Mouse (Mus musculus) heart, embryonic 13.5 days (tissue): Measurements from ENCODE around the gene Asb16. TPM values are rescaled to one million over a fixed set of nuclear protein-coding genes. Genes with fewer than 3 reads are reported as not detected.

Source experiments
- ATAC-seq: fragments of 200-750 bp; cut with Nextera tagmentation; 2 replicates; pipeline ENCODE4 v1.8.0; 2017; ENCODE audit warnings: moderate TSS enrichment; ENCODE audit not compliant: insufficient number of reproducible peaks, low FRiP score, low TSS enrichment; ENCODE audit errors: extremely low read depth
- H3K27ac ChIP-seq: fragments of 300-500 bp; sonication (generic); replicated peaks from 2 replicates; pipeline ENCODE4 v1.5.1; 2015; ENCODE audit warnings: moderate library complexity, mild to moderate bottlenecking, inconsistent platforms
- H3K27me3 ChIP-seq: fragments of 300-500 bp; sonication (generic); replicated peaks from 2 replicates; pipeline ENCODE4 v1.6.1; 2015; ENCODE audit warnings: mild to moderate bottlenecking, inconsistent platforms
- H3K36me3 ChIP-seq: fragments of 300-500 bp; sonication (generic); 2 replicates; pipeline ENCODE4 v1.6.1; 2015; ENCODE audit warnings: mild to moderate bottlenecking, inconsistent platforms
- H3K4me1 ChIP-seq: fragments of 300-500 bp; sonication (generic); 2 replicates; pipeline ENCODE4 v1.6.1; 2015; ENCODE audit warnings: inconsistent platforms
- H3K4me2 ChIP-seq: fragments of 300-500 bp; sonication (generic); 2 replicates; pipeline ENCODE4 v1.6.1; 2015; ENCODE audit warnings: inconsistent platforms, mild to moderate bottlenecking, moderate library complexity
- H3K4me3 ChIP-seq: fragments of 300-500 bp; sonication (generic); 2 replicates; pipeline ENCODE4 v1.5.1; 2015; ENCODE audit warnings: moderate library complexity, mild to moderate bottlenecking, inconsistent platforms
- H3K9ac ChIP-seq: fragments of 300-500 bp; sonication (generic); 2 replicates; pipeline ENCODE4 v1.6.1; 2015; ENCODE audit warnings: inconsistent platforms, mild to moderate bottlenecking, moderate library complexity
- H3K9me3 ChIP-seq: fragments of 300-500 bp; sonication (generic); 2 replicates; pipeline ENCODE4 v1.6.1; 2016; ENCODE audit warnings: inconsistent platforms
- WGBS: fragments of 180-500 bp; shearing (Covaris S2); methylation state at CpG from one replicate; pipeline ENCODE4 v1.1.7; 2015; ENCODE audit warnings: mixed read lengths; 5-methylcytosine and 5-hydroxymethylcytosine counted together
- polyA plus RNA-seq: library from polyadenylated mRNA; unstranded; fragments of >200 nt; fragmentation: Nextera tagmentation; extraction: Ambion mirVana; gene quantifications from 2 replicates; pipeline ENCODE4 v1.2.1, GENCODE M21; 2015

Gene Asb16
- polyA plus RNA-seq, 1 experiment from 2014 or later = 0.09 TPM

GRCm38 (mm10) chr11:102288027-102288804 lies 19.7 kb downstream of the Asb16 start:
- no peak overlapping the region for H3K4me3 ChIP-seq
- no peak overlapping the region for H3K27ac ChIP-seq
- H3K36me3 ChIP-seq = peaks cover 62% of the 10 kb centered on the region
- no peak overlapping the region for H3K4me2 ChIP-seq
- H3K4me1 ChIP-seq = peaks cover 13% of the 10 kb centered on the region
- no peaks in the 10 kb centered on the region for H3K9me3 ChIP-seq
- WGBS = 81% methylated on average over 8 of the region's 8 CpGs
- ATAC-seq = no peak
- no peaks in the 10 kb centered on the region for H3K27me3 ChIP-seq
- no peak overlapping the region for H3K9ac ChIP-seq

DNA sequence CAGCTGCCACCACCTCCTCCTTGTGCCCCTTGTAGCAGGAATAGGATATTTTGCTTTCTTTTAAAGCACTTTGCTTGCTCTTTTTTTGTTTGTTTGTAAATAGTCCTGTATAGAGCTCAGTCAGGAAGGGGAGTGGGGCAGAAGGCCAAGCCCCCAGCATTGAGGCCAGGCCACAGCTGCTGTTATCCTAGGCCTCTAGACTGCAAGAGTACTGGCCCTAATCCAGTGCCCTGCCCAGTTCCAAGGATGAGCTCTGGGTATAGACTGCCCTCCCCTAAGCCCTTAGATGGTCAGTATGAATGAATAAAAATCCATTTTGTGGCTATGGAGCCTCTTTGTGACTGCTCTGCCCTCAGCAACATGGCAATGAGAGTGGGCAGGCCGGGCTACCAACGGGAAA lies 20.4 kb downstream of the Asb16 start:
- H3K36me3 ChIP-seq = peaks cover 69% of the 10 kb centered on the region
- peaks cover 15% of the 10 kb centered on the region for H3K4me1 ChIP-seq
- no peak overlapping the region for H3K4me2 ChIP-seq
- WGBS = 69% methylated on average over 2 of the region's 2 CpGs
- no peak overlapping the region for H3K27ac ChIP-seq
- H3K27me3 ChIP-seq = no peaks in the 10 kb centered on the region
- ATAC-seq = no peak
- no peaks in the 10 kb centered on the region for H3K9me3 ChIP-seq
- no peak overlapping the region for H3K4me3 ChIP-seq
- no peak overlapping the region for H3K9ac ChIP-seq

- ATAC-seq = no peak
- WGBS = 64% methylated on average over 6 of the region's 6 CpGs
- peaks cover 22% of the 10 kb centered on the region for H3K4me1 ChIP-seq
- H3K27me3 ChIP-seq = no peaks in the 10 kb centered on the region
- no peak overlapping the region for H3K4me2 ChIP-seq
- no peaks in the 10 kb centered on the region for H3K9me3 ChIP-seq
- no peak overlapping the region for H3K4me3 ChIP-seq
- H3K27ac ChIP-seq = no peak overlapping the region
- 0 out of 2 replicates have a peak overlapping the region, but pooled peaks have one; percentile 19 for H3K9ac ChIP-seq
- peaks cover 76% of the 10 kb centered on the region for H3K36me3 ChIP-seq
Measured at GRCm38 (mm10) chr11:102289511-102290100, 21.1 kb downstream of the Asb16 start.

- Histone ChIP-seq H3K4me2 (no peak overlapping the region), H3K36me3 (peaks cover 78% of the 10 kb centered on the region), H3K4me3 (no peak overlapping the region), H3K9ac (no peak overlapping the region), H3K27me3 (no peaks in the 10 kb centered on the region), H3K27ac (no peak overlapping the region), H3K4me1 (peaks cover 27% of the 10 kb centered on the region), H3K9me3 (no peaks in the 10 kb centered on the region)
- ATAC-seq = no peak
- WGBS = 85% methylated on average over 4 of the region's 4 CpGs
Measured at GRCm38 (mm10) chr11:102290141-102290540, 21.6 kb downstream of the Asb16 start.

GRCm38 (mm10) chr11:102291051-102291535 lies 22.6 kb downstream of the Asb16 start:
- Histone ChIP-seq H3K27ac (no peak overlapping the region), H3K4me3 (no peak overlapping the region), H3K4me2 (no peak overlapping the region), H3K27me3 (no peaks in the 10 kb centered on the region), H3K4me1 (peaks cover 25% of the 10 kb centered on the region), H3K9me3 (no peaks in the 10 kb centered on the region), H3K9ac (no peak overlapping the region), H3K36me3 (peaks cover 78% of the 10 kb centered on the region)
- WGBS = 79% methylated on average over 11 of the region's 11 CpGs
- no peak for ATAC-seq

GRCm38 (mm10) chr11:102293971-102294370 lies 25.4 kb downstream of the Asb16 start:
- H3K36me3 ChIP-seq = peaks cover 57% of the 10 kb centered on the region
- WGBS = 95% methylated on average over 13 of the region's 13 CpGs

GRCm38 (mm10) chr11:102294416-102294815 lies 25.9 kb downstream of the Asb16 start:
- Histone ChIP-seq H3K36me3 (peaks cover 53% of the 10 kb centered on the region), H3K4me2 (peak overlapping the region; percentile 96), H3K9me3 (no peaks in the 10 kb centered on the region), H3K4me1 (peaks cover 28% of the 10 kb centered on the region), H3K27ac (peak overlapping the region; percentile 99), H3K27me3 (no peaks in the 10 kb centered on the region), H3K9ac (peak overlapping the region; percentile 98), H3K4me3 (peak overlapping the region; percentile 91)
- no peak for ATAC-seq
- WGBS = 75% methylated on average over 5 of the region's 5 CpGs

More at GRCm38 (mm10) chr11:102293971-102294370, 25.4 kb downstream of the Asb16 start:
- H3K9me3 ChIP-seq = no peaks in the 10 kb centered on the region
- no peak overlapping the region for H3K27ac ChIP-seq
- no peak overlapping the region; the same call in 1 of the 2 replicates for H3K4me2 ChIP-seq
- H3K4me1 ChIP-seq = peaks cover 28% of the 10 kb centered on the region
- no peak overlapping the region for H3K4me3 ChIP-seq
- H3K9ac ChIP-seq = peak overlapping the region; percentile 98
- no peaks in the 10 kb centered on the region for H3K27me3 ChIP-seq
- no peak for ATAC-seq

- H3K9me3 ChIP-seq = no peaks in the 10 kb centered on the region
- H3K4me2 ChIP-seq = peak overlapping the region; percentile 96
- peak overlapping the region; percentile 99 for H3K27ac ChIP-seq
- H3K36me3 ChIP-seq = peaks cover 48% of the 10 kb centered on the region
- peak overlapping the region; percentile 98 for H3K9ac ChIP-seq
- WGBS = 67% methylated on average over 12 of the region's 12 CpGs
- peak overlapping the region; percentile 91 for H3K4me3 ChIP-seq
- H3K4me1 ChIP-seq = peaks cover 28% of the 10 kb centered on the region
- no peaks in the 10 kb centered on the region for H3K27me3 ChIP-seq
- ATAC-seq = no peak
Measured at GRCm38 (mm10) chr11:102294887-102295597, 26.5 kb downstream of the Asb16 start.

DNA sequence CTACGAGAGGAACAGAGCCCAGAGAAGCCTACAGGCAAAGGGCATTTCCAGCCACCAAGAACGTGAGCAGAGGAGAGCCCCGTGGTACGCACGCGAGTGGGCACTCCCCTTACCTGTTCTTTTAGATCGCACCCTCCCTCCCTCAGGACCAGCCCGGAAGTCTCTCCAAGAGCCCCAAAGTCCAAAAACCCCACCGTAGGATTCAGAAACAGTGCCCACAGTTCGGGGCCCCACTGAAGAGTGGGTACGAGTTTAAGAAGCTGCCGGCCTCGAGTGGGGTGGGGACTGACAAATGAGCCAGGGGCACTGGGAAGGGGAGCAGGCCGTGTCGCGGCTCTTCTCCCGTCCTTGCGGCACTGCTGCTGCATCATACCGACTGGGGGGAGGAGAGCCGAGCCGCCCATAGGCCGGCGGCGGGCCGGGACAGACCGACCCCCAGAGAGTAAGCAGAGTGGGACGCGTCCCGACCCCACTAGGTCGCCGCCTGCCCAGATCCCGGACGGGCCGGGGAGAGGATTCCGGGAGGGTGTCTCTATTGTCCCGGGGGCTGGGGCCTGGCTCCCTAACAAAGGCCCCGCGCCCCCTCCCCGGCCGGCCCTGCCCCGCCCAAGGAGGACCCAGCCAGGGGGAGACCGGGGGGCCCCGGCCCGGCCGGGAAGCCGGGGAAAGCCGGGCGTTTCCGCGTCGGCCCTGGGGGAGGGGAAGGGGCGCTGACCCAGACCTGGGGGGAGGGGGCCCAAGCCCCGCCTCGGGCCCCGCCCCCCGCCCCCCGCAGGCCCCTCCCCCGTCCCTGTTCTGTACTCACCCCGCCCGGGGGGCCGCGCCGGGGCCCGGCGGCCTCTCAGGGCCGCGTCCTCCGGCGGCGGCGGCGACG lies 27.3 kb downstream of the Asb16 start:
- H3K9ac ChIP-seq = peak overlapping the region; percentile 98
- H3K4me3 ChIP-seq = peak overlapping the region; percentile 91
- peak overlapping the region; percentile 96 for H3K4me2 ChIP-seq
- peaks cover 28% of the 10 kb centered on the region for H3K4me1 ChIP-seq
- WGBS = under 1% methylated on average over 41 of the region's 73 CpGs
- H3K27ac ChIP-seq = peak overlapping the region; percentile 99
- no peaks in the 10 kb centered on the region for H3K27me3 ChIP-seq
- peaks cover 40% of the 10 kb centered on the region for H3K36me3 ChIP-seq
- peaks cover 3% of the 10 kb centered on the region; the same call in 1 of the 2 replicates for H3K9me3 ChIP-seq
- ATAC-seq = peak; percentile 40

- WGBS = under 1% methylated on average over 83 of the region's 125 CpGs
- Histone ChIP-seq H3K4me1 (peaks cover 28% of the 10 kb centered on the region), H3K9ac (peak within 1 kb of the TSS; percentile 98), H3K27me3 (no peaks in the 10 kb centered on the region), H3K4me3 (peak within 1 kb of the TSS; percentile 91), H3K27ac (peak within 1 kb of the TSS; percentile 99), H3K4me2 (peak within 1 kb of the TSS; percentile 96), H3K36me3 (peaks cover 30% of the 10 kb centered on the region), H3K9me3 (peaks cover 3% of the 10 kb centered on the region; the same call in 1 of the 2 replicates)
- ATAC-seq = peak; percentile 92
Measured at GRCm38 (mm10) chr11:102296491-102297472, 28.2 kb downstream of the Asb16 start, which contains the start of gene Atxn7l3. Atxn7l3 (minus strand) TSS chr11:102296631.
